Mouse (Mus musculus): ENCODE results near the gene Dnajb12. TPM values are rescaled to one million over a fixed set of nuclear protein-coding genes. Genes with fewer than 3 reads are reported as not detected.

Dnajb12 gene
- polyA plus RNA-seq, 1 experiment from 2014 or later, result 20.6 TPM

DNA sequence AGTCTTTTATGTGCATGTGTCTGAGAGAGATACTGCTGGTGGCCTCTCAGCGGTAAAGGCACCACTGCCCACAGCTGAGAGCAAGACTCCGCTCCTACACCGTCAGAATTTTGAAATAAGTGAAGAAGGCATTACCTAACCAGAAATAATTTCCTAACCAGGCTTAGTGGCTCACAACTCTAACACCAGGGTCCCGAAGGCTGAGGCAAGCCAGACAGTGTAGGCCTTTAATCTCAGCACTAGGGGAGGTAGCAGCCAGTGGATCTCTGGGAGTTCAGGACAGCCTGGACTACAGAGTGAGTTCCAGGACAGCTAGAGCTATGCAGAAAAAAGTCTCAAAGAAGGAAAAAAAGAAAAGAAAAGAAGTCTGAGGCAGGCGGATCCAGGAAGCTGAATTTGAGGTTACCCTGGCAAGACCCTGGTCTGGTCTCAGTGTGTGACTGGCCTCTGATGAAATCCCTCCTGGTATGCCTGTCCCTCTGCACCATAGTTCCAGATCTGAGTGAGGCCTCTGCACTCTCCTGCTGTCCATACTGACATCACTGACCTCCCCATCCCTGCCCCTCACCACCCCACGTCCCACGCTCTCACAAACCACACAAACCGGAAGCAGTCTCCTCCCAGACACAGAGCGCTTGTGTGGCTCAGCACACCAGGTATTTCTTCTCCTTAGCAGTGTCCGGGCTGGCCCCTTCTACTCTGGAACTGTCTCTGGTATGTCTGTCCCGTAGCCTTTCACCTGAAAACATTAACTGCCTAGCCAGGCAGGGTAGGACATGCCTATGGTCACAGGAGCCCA lies 31.1 kb upstream of the Dnajb12 start:
- 83% methylated on average over 11 of the region's 11 CpGs for WGBS
- H3K4me3 ChIP-seq (replicated peaks; ENCODE audit: low read length), result no peak overlapping the region
- H3K9me3 ChIP-seq (ENCODE audit: control insufficient read depth, low read length), result no peaks in the 10 kb centered on the region
- H3K36me3 ChIP-seq (replicated peaks; ENCODE audit: control insufficient read depth, insufficient read depth), result no peaks in the 10 kb centered on the region
- DNase-seq (ENCODE audit: low spot score) (no peak), ATAC-seq (ENCODE audit: low FRiP score) (no peak)
- no peak overlapping the region for H3K4me2 ChIP-seq (replicated peaks)
- H3K27ac ChIP-seq, result no peak overlapping the region
- H3K4me1 ChIP-seq (replicated peaks; ENCODE audit: control insufficient read depth, insufficient read depth, low read length), result no peaks in the 10 kb centered on the region
- no peaks in the 10 kb centered on the region for H3K27me3 ChIP-seq (ENCODE audit: control insufficient read depth, insufficient read depth, low read length)
- no peak overlapping the region for H3K9ac ChIP-seq

DNA sequence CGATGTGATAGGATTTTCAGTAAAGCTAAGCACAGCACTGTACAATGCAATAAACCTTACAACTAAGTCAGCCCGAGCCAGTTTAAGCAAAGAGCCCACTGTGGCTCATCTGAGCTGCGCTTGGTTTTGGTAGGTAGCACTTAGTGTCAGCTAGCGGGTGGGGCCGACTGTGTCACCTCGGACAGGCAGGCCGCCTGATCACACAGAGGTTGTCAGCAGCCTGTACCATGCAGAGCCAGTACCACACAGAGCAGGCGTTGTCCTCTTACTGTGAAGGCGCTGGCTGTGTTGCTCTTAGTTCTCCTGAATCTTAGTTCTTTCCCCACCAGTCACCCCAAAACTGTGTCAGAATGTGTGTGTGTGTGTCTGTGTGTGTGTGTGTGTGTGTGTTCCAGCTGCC lies 30.4 kb upstream of the Dnajb12 start:
- Histone ChIP-seq H3K36me3 (replicated peaks; ENCODE audit: control insufficient read depth, insufficient read depth) (no peaks in the 10 kb centered on the region), H3K4me1 (replicated peaks; ENCODE audit: control insufficient read depth, insufficient read depth, low read length) (no peaks in the 10 kb centered on the region), H3K4me3 (replicated peaks; ENCODE audit: low read length) (no peak overlapping the region), H3K4me2 (replicated peaks) (no peak overlapping the region), H3K9ac (no peak overlapping the region), H3K9me3 (ENCODE audit: control insufficient read depth, low read length) (no peaks in the 10 kb centered on the region), H3K27me3 (ENCODE audit: control insufficient read depth, insufficient read depth, low read length) (no peaks in the 10 kb centered on the region), H3K27ac (no peak overlapping the region)
- no peak for DNase-seq (ENCODE audit: low spot score)
- 70% methylated on average over 9 of the region's 9 CpGs for WGBS
- no peak for ATAC-seq (ENCODE audit: low FRiP score)

- Histone ChIP-seq H3K9me3 (ENCODE audit: control insufficient read depth, low read length) (no peaks in the 10 kb centered on the region), H3K27ac (no peak overlapping the region), H3K4me3 (replicated peaks; ENCODE audit: low read length) (no peak overlapping the region), H3K36me3 (replicated peaks; ENCODE audit: control insufficient read depth, insufficient read depth) (no peaks in the 10 kb centered on the region), H3K27me3 (ENCODE audit: control insufficient read depth, insufficient read depth, low read length) (no peaks in the 10 kb centered on the region), H3K4me2 (replicated peaks) (no peak overlapping the region), H3K9ac (no peak overlapping the region), H3K4me1 (replicated peaks; ENCODE audit: control insufficient read depth, insufficient read depth, low read length) (no peaks in the 10 kb centered on the region)
- ATAC-seq (ENCODE audit: low FRiP score) (no peak), DNase-seq (ENCODE audit: low spot score) (no peak)
- WGBS, result 79% methylated on average over 7 of the region's 7 CpGs
These were observed 30.0 kb upstream of the Dnajb12 start for GRCm38 (mm10) chr10:59849371-59849770.

- H3K27me3 ChIP-seq (ENCODE audit: control insufficient read depth, insufficient read depth, low read length), result no peaks in the 10 kb centered on the region
- DNase-seq (ENCODE audit: low spot score), result no peak
- H3K36me3 ChIP-seq (replicated peaks; ENCODE audit: control insufficient read depth, insufficient read depth), result no peaks in the 10 kb centered on the region
- WGBS, result 89% methylated on average over 5 of the region's 5 CpGs
- no peak overlapping the region for H3K9ac ChIP-seq
- H3K4me3 ChIP-seq (replicated peaks; ENCODE audit: low read length), result no peak overlapping the region
- H3K4me1 ChIP-seq (replicated peaks; ENCODE audit: control insufficient read depth, insufficient read depth, low read length), result no peaks in the 10 kb centered on the region
- no peaks in the 10 kb centered on the region for H3K9me3 ChIP-seq (ENCODE audit: control insufficient read depth, low read length)
- no peak for ATAC-seq (ENCODE audit: low FRiP score)
- H3K27ac ChIP-seq, result no peak overlapping the region
- H3K4me2 ChIP-seq (replicated peaks), result no peak overlapping the region
These were observed 22.2 kb upstream of the Dnajb12 start for GRCm38 (mm10) chr10:59857157-59857556.

- Histone ChIP-seq H3K9ac (no peak overlapping the region), H3K27me3 (ENCODE audit: control insufficient read depth, insufficient read depth, low read length) (no peaks in the 10 kb centered on the region), H3K4me1 (replicated peaks; ENCODE audit: control insufficient read depth, insufficient read depth, low read length) (peaks cover 14% of the 10 kb centered on the region; the same call in 1 of the 2 replicates), H3K36me3 (replicated peaks; ENCODE audit: control insufficient read depth, insufficient read depth) (no peaks in the 10 kb centered on the region), H3K4me2 (replicated peaks) (no peak overlapping the region), H3K4me3 (replicated peaks; ENCODE audit: low read length) (no peak overlapping the region), H3K9me3 (ENCODE audit: control insufficient read depth, low read length) (no peaks in the 10 kb centered on the region), H3K27ac (no peak overlapping the region)
- DNase-seq (ENCODE audit: low spot score) (no peak), ATAC-seq (ENCODE audit: low FRiP score) (no peak)
- WGBS, result 78% methylated on average over 9 of the region's 9 CpGs
These were observed 18.7 kb upstream of the Dnajb12 start for GRCm38 (mm10) chr10:59860684-59861083.

GRCm38 (mm10) chr10:59861201-59861600 lies 18.2 kb upstream of the Dnajb12 start:
- no peak overlapping the region for H3K9ac ChIP-seq
- DNase-seq (ENCODE audit: low spot score), result no peak
- H3K27me3 ChIP-seq (ENCODE audit: control insufficient read depth, insufficient read depth, low read length), result no peaks in the 10 kb centered on the region
- H3K36me3 ChIP-seq (replicated peaks; ENCODE audit: control insufficient read depth, insufficient read depth), result no peaks in the 10 kb centered on the region
- no peak overlapping the region for H3K4me2 ChIP-seq (replicated peaks)
- no peak for ATAC-seq (ENCODE audit: low FRiP score)
- peaks cover 14% of the 10 kb centered on the region; the same call in 1 of the 2 replicates for H3K4me1 ChIP-seq (replicated peaks; ENCODE audit: control insufficient read depth, insufficient read depth, low read length)
- no peak overlapping the region for H3K27ac ChIP-seq
- no peaks in the 10 kb centered on the region for H3K9me3 ChIP-seq (ENCODE audit: control insufficient read depth, low read length)
- no peak overlapping the region for H3K4me3 ChIP-seq (replicated peaks; ENCODE audit: low read length)
- WGBS, result 81% methylated on average over 10 of the region's 10 CpGs

DNA sequence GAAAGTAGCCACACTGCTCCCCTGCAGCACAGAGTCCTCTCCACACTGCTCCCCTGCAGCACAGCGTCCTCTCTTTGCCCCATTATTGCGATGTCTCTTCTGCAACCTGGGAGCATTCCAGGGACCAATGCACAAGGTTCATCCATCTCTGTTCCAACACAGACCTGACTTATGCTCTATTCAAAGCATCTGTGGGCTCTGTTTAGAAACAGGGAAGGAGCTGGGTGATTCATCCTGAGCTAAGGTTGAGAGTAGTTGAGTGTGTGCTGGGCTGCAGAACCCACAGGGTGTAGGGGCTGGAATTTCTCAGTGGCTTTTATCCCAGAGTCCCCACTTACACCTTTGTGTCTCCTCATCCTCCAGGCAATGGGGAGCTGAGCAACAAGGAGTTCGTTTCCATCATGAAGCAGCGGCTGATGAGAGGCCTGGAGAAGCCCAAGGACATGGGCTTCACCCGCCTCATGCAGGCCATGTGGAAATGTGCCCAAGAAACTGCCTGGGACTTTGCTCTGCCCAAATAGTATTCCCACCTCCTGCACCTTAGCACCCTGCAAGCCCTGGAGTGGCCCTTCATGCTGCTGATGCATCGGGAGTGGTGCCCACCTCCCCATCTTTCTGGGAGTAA lies 16.4 kb upstream of the Dnajb12 start:
- ATAC-seq (ENCODE audit: low FRiP score) (no peak), DNase-seq (ENCODE audit: low spot score) (no peak)
- no peaks in the 10 kb centered on the region for H3K36me3 ChIP-seq (replicated peaks; ENCODE audit: control insufficient read depth, insufficient read depth)
- H3K27ac ChIP-seq, result no peak overlapping the region
- no peak overlapping the region for H3K4me3 ChIP-seq (replicated peaks; ENCODE audit: low read length)
- peaks cover 14% of the 10 kb centered on the region; the same call in 1 of the 2 replicates for H3K4me1 ChIP-seq (replicated peaks; ENCODE audit: control insufficient read depth, insufficient read depth, low read length)
- H3K4me2 ChIP-seq (replicated peaks), result no peak overlapping the region
- no peaks in the 10 kb centered on the region for H3K9me3 ChIP-seq (ENCODE audit: control insufficient read depth, low read length)
- no peaks in the 10 kb centered on the region for H3K27me3 ChIP-seq (ENCODE audit: control insufficient read depth, insufficient read depth, low read length)
- H3K9ac ChIP-seq, result no peak overlapping the region
- 83% methylated on average over 6 of the region's 6 CpGs for WGBS

DNA sequence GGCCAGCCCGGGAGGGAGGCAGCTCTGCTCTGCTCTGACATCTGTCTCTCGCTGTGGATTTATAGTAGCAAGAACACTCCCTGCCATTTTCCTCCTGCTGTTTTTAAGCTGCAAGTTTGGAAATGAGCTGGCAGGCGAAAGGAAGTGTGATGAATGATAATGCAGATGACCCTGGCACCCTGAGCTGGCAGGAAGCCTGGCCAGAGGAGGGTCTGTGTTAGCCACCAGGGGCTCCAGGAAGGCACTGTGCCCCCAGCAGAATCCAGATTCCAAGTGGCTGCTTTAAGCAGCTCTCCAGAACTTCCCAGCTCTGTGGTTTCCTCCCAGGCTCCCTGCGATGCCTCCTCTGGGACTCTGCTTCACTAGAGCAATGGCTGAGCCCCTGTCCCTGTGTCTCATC lies 15.7 kb upstream of the Dnajb12 start:
- WGBS, result 36% methylated on average over 4 of the region's 4 CpGs
- H3K9ac ChIP-seq, result no peak overlapping the region
- DNase-seq (ENCODE audit: low spot score), result no peak

GRCm38 (mm10) chr10:59864232-59864875 lies 15.0 kb upstream of the Dnajb12 start:
- Histone ChIP-seq H3K4me2 (replicated peaks) (no peak overlapping the region), H3K4me1 (replicated peaks; ENCODE audit: control insufficient read depth, insufficient read depth, low read length) (peaks cover 14% of the 10 kb centered on the region; the same call in 1 of the 2 replicates), H3K27ac (no peak overlapping the region), H3K27me3 (ENCODE audit: control insufficient read depth, insufficient read depth, low read length) (no peaks in the 10 kb centered on the region), H3K36me3 (replicated peaks; ENCODE audit: control insufficient read depth, insufficient read depth) (no peaks in the 10 kb centered on the region), H3K4me3 (replicated peaks; ENCODE audit: low read length) (no peak overlapping the region), H3K9me3 (ENCODE audit: control insufficient read depth, low read length) (no peaks in the 10 kb centered on the region), H3K9ac (no peak overlapping the region)
- WGBS, result 48% methylated on average over 19 of the region's 19 CpGs
- DNase-seq (ENCODE audit: low spot score) (no peak), ATAC-seq (ENCODE audit: low FRiP score) (peak; percentile 37; the same call in 1 of the 2 replicates)

More for the DNA sequence above, 15.7 kb upstream of the Dnajb12 start:
- Histone ChIP-seq H3K9me3 (ENCODE audit: control insufficient read depth, low read length) (no peaks in the 10 kb centered on the region), H3K4me1 (replicated peaks; ENCODE audit: control insufficient read depth, insufficient read depth, low read length) (peaks cover 14% of the 10 kb centered on the region; the same call in 1 of the 2 replicates), H3K27me3 (ENCODE audit: control insufficient read depth, insufficient read depth, low read length) (no peaks in the 10 kb centered on the region), H3K27ac (no peak overlapping the region), H3K36me3 (replicated peaks; ENCODE audit: control insufficient read depth, insufficient read depth) (no peaks in the 10 kb centered on the region), H3K4me3 (replicated peaks; ENCODE audit: low read length) (no peak overlapping the region), H3K4me2 (replicated peaks) (no peak overlapping the region)
- no peak for ATAC-seq (ENCODE audit: low FRiP score)
